Mouse (Mus musculus) erythroblast, embryonic 14.5 days (primary cell): ENCODE results near the gene Zfp462.

Source experiments
- GATA1 ChIP-seq: IDR thresholded peaks from 2 replicates; pipeline ENCODE4 v1.6.1; 2012; ENCODE audit warnings: low read length, inconsistent platforms, mixed read lengths
- TAL1 ChIP-seq: IDR thresholded peaks from 3 replicates; pipeline ENCODE4 v1.6.1; 2012; ENCODE audit warnings: low read length, inconsistent platforms, mixed read lengths

GRCm38 (mm10) chr4:55026109-55026646 is 81.3 kb downstream of the Zfp462 start:
- TF ChIP-seq TAL1 (no peak), GATA1 (no peak)
